Mouse (Mus musculus): ENCODE measurements around the gene H6pd. TPM values are rescaled to one million over a fixed set of nuclear protein-coding genes. Genes with fewer than 3 reads are reported as not detected.
A peak's percentile ranks its signal among the peaks of the same experiment; 100 is the strongest.

H6pd gene
- polyA plus RNA-seq, 1 experiment from 2014 or later: 2.4 TPM

DNA sequence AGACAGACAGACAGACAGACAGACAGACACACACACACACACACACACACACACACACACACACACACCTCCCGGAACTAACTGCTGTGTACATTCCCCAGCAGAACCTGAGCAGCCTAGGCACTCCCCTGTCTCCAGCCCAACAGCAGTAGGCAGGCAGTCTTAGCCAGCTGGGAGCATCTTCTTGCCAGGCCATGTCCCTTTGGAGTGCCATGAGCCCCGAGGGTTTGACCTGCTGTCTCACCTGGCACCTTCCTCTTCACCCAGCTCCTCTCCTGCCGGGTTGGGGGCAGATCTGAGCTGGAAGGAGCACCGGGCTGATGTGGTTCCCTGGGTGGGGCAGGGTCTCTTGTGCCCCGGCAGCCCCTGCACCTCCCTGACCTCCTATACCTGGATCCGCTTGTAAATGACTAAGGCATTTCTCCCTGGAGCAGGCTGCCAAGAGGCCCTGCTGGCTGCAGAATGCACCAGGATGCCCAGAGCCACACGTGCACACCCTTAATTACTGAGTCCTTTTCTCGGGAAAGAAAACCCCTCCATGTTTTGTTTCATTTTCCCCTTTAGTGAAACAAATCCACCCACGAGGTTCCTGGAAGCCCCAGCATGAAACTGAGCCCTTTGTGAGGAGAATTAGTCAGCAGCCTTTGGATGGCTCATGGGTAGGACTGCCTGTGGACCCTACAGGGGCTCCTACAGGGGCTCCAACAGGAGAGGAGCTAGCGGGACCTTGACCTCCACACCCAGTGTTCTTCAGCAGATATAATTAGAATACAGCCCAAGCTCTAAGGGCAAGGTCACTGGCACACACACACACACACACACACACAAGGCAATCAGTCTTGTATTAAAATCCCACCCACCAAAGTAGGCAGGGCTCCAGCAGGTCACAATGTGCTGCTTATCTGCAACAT lies 65.7 kb downstream of the H6pd start:
- H3K9ac ChIP-seq: peak overlapping the region; percentile 31; the same call in 1 of the 2 replicates
- 47% methylated on average over 10 of the region's 10 CpGs for whole genome bisulfite sequencing
- H3K4me3 ChIP-seq: no peak overlapping the region
- H3K27ac ChIP-seq: no peak overlapping the region; the same call in 1 of the 2 replicates
- no peaks in the 10 kb centered on the region for H3K9me3 ChIP-seq
- H3K36me3 ChIP-seq: no peaks in the 10 kb centered on the region
- peaks cover 9% of the 10 kb centered on the region; the same call in 1 of the 2 replicates for H3K27me3 ChIP-seq
- H3K4me1 ChIP-seq (replicated peaks): peaks cover 52% of the 10 kb centered on the region
- no peak; the same call in 1 of the 2 replicates for ATAC-seq (ENCODE audit: low FRiP score)
- H3K4me2 ChIP-seq: no peak overlapping the region

DNA sequence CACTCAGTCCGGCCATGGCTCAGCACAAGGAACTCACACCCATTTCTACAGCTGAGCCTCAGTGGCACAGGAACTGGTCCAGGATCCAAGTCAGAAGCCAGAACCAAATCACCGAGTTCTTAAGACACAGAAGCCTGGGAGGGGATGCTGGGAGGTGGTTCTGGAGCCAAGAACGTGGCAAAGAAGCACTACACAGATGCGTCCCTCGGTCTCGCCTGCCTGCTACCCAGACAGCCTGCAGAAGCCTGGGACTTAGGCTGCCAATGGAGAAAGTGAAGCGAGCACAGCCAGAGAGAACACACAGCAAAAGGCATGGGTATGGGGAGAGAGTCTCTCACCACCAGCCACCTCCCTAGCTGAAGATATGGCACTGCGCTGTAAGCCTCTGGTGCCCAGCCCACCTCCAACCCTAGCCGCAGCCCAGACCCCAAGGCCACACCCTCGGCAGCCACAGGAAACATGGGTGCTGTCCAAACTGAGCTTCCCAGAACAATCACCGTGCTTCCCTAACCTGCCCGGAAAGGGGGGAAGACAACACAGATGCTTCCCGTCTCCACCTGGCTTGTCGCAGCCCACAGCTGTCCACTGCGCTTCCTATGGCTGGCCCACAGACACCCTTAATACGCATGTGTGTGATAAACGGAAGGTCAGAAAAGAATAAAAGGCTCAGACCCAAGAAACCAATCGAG lies 67.6 kb downstream of the H6pd start:
- H3K27me3 ChIP-seq: 0 out of 2 replicates have a peak, but pooled peaks cover 5% of the 10 kb centered on the region
- no peaks in the 10 kb centered on the region for H3K36me3 ChIP-seq
- 0 out of 2 replicates have a peak overlapping the region, but pooled peaks have one; percentile 5 for H3K27ac ChIP-seq
- H3K9ac ChIP-seq: no peak overlapping the region
- H3K4me3 ChIP-seq: no peak overlapping the region
- H3K4me1 ChIP-seq (replicated peaks): peaks cover 46% of the 10 kb centered on the region
- no peak for ATAC-seq (ENCODE audit: low FRiP score)
- 82% methylated on average over 18 of the region's 18 CpGs for WGBS
- no peaks in the 10 kb centered on the region for H3K9me3 ChIP-seq
- no peak overlapping the region for H3K4me2 ChIP-seq

DNA sequence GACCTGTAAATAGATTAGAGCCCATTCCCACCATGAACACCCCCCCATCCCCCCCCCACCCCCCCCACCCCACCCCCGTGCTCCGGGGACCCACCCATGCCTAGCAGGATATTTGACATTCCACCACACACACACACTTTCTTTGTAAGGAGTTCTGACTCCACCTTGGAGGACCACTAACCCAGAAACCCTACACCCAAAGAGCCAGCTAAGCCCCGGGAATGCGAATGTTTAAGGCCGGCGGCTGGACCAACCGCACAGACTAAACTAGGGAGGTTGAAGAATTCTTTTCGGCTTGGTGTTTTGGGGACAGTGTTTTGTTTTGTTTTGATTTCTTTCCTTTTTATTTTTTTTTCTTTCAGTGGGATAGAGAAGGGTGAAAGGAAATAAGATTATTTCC lies 70.1 kb downstream of the H6pd start:
- WGBS: 79% methylated on average over 8 of the region's 8 CpGs
- H3K9me3 ChIP-seq: no peaks in the 10 kb centered on the region

DNA sequence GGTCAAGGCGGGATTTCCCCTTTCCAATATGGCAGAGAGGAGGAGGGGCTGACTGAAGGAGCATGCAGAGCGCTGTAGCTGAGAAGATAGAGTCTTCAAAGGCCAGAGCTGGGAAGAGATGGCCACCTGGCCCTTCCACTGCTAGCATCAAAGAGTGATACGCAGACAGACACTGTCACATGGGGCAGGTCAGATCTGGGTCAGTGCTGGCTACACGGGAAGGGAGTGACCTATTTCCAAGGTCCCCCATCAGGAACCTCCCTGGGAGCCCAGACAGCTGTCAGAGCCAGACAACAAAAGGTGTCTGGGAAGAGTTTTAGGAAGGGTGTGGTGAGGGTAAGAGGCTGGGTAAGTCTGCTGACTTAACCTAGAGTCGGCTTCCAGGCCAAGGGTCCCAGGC lies 71.9 kb downstream of the H6pd start:
- no peaks in the 10 kb centered on the region for H3K9me3 ChIP-seq
- H3K27ac ChIP-seq: no peak overlapping the region
- no peak overlapping the region for H3K9ac ChIP-seq
- H3K4me3 ChIP-seq: no peak overlapping the region
- 0 out of 2 replicates have a peak, but pooled peaks cover 5% of the 10 kb centered on the region for H3K27me3 ChIP-seq
- no peak for ATAC-seq (ENCODE audit: low FRiP score)
- peaks cover 5% of the 10 kb centered on the region for H3K4me1 ChIP-seq (replicated peaks)
- 63% methylated on average over 5 of the region's 5 CpGs for WGBS
- H3K4me2 ChIP-seq: no peak overlapping the region
- H3K36me3 ChIP-seq: no peaks in the 10 kb centered on the region

More for the DNA sequence above, 70.1 kb downstream of the H6pd start:
- Histone ChIP-seq H3K9ac (no peak overlapping the region), H3K27ac (no peak overlapping the region), H3K4me3 (no peak overlapping the region), H3K27me3 (0 out of 2 replicates have a peak, but pooled peaks cover 5% of the 10 kb centered on the region), H3K36me3 (no peaks in the 10 kb centered on the region), H3K4me2 (no peak overlapping the region), H3K4me1 (replicated peaks) (peaks cover 21% of the 10 kb centered on the region)
- ATAC-seq (ENCODE audit: low FRiP score): no peak

DNA sequence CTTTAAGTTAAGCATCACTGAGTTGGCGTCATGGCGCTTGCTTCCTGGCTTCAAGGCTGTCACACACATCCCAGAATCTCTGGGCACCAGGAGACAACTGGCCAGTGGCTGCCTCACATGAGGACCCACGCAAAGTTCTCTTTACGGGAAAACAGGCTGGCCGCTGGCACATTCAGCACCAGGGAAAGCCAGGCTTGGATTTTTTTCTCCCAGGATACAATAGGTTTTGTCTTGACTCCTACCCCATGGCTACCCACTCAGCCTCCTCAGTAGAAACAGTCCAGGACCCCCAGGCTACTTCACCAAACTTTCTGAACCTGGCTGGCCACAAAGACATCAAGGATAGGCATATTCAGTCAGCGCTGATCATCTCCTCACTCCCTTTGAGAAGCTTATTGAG lies 73.4 kb downstream of the H6pd start:
- WGBS: 88% methylated on average over 6 of the region's 6 CpGs
- H3K27ac ChIP-seq: no peak overlapping the region
- no peak overlapping the region for H3K4me2 ChIP-seq
- H3K9ac ChIP-seq: no peak overlapping the region
- no peaks in the 10 kb centered on the region for H3K36me3 ChIP-seq
- no peaks in the 10 kb centered on the region for H3K27me3 ChIP-seq
- peaks cover 3% of the 10 kb centered on the region for H3K4me1 ChIP-seq (replicated peaks)
- no peaks in the 10 kb centered on the region for H3K9me3 ChIP-seq
- H3K4me3 ChIP-seq: no peak overlapping the region
- ATAC-seq (ENCODE audit: low FRiP score): no peak

DNA sequence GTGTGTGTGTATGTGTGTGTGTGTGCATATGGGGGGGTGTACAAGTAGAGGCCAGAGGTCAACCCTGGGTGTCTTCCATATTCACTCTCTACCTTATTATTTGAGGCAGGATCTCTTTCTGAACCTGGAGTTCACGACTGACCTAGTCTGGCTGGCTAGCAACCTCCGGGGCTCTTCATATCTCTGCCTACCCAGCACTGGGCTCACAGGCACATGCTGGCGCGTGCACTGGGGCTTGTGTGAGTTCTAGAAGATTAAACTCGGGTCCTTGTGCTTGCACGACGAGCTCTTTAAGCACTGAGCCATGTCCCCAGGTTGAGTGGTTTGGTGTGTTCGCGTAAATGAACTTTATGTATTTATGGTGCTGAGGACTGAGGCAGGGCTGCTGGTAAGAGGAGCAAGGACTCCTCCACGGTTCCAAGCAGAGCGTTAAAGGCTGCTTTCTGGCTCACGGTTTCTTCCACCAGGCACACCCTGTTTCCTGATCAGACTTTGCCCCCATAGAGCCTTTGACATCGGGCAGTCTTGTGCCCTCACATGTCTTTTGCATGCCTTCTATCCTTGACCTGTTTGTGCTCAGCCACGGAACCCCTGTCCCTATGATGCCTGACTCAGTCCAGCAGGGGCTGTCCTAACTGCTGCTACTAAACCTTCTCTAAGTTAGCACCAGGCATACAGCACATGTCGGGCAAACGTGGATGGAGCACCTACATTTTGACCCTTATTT lies 75.1 kb downstream of the H6pd start:
- Histone ChIP-seq H3K4me2 (no peak overlapping the region), H3K9me3 (no peaks in the 10 kb centered on the region), H3K27me3 (no peaks in the 10 kb centered on the region), H3K9ac (no peak overlapping the region), H3K4me1 (replicated peaks) (peaks cover 3% of the 10 kb centered on the region), H3K4me3 (no peak overlapping the region), H3K27ac (no peak overlapping the region), H3K36me3 (no peaks in the 10 kb centered on the region)
- ATAC-seq (ENCODE audit: low FRiP score): no peak
- WGBS: 92% methylated on average over 16 of the region's 16 CpGs

DNA sequence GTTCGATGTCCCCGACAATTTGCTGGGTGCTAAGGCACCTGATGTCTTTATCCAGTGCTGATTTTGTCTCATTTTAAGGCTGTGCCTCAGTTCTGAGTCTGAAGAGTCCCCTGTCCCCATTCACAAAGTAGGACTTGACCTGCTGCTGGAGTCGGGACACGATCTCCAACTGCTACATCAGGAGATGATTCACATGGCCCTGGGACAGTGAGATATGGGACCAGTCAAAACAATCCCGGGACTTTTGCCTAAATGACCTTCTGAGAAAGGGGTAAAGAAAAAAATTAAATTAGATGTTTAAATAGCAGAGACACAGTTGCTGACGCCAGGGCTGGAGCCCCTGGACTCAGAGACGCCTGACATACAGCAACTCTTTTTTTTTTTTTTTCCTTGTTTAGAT lies 75.8 kb downstream of the H6pd start:
- Histone ChIP-seq H3K9me3 (no peaks in the 10 kb centered on the region), H3K36me3 (no peaks in the 10 kb centered on the region), H3K27ac (no peak overlapping the region), H3K27me3 (no peaks in the 10 kb centered on the region), H3K4me1 (replicated peaks) (peaks cover 2% of the 10 kb centered on the region), H3K9ac (no peak overlapping the region), H3K4me3 (no peak overlapping the region), H3K4me2 (no peak overlapping the region)
- no peak for ATAC-seq (ENCODE audit: low FRiP score)
- WGBS: 92% methylated on average over 7 of the region's 7 CpGs

DNA sequence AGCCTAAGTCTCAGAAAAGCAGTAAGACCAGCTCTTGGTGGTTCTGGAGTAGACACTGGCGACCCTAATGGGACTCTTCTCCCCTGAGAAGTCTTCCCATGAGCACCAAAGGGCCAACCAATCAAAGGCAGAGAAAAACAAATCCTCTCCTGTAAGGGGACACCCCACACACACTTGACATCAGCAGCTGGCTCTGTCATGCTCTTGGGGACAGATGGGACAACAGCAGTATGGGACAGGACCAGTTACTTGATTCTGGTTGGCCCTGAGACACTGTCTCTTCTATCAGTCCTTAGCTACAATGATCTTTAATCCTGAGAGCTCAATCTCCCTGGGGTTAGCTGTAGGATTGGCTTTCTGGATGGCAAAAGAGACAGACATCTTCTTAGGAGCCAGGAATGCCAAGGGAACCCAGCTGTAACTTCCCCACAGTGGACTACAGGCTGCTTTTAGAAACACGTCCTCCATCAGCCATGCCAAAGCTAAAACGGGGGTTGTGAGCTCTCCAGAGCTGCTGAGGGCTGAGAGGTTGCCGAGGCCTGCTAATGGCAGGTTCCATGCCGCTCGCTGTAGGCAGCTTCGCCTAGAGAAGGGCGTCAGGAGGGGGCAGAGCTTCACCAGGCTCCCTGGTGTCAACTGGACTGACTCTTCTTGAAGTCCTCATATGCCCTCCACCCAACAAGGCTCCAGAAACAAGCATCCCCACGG lies 76.6 kb downstream of the H6pd start:
- H3K9ac ChIP-seq: no peak overlapping the region
- no peak overlapping the region for H3K4me3 ChIP-seq
- 89% methylated on average over 9 of the region's 9 CpGs for WGBS
- H3K27me3 ChIP-seq: no peaks in the 10 kb centered on the region
- H3K4me2 ChIP-seq: no peak overlapping the region
- no peak for ATAC-seq (ENCODE audit: low FRiP score)
- H3K4me1 ChIP-seq (replicated peaks): no peaks in the 10 kb centered on the region; the same call in 1 of the 2 replicates
- no peaks in the 10 kb centered on the region for H3K9me3 ChIP-seq
- H3K36me3 ChIP-seq: no peaks in the 10 kb centered on the region
- H3K27ac ChIP-seq: no peak overlapping the region

DNA sequence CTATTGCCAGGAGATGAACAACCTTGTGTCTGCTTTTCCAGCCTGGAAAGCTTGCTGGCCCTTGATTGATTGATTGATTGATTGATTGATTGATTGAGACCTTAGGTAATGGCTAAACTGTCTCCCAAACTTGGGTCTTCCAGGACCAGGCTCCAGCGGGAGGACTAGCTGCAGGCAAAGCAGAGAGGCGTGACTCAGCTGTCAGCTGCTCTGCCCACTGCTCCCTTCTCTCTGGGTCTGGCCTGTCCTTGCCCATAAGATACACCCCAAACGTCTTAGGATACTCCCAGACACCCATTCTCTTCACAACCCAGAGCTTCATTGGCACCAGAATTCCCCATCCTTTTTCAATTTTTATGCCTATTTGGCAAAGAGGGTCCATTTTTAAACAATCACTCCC lies 78.1 kb downstream of the H6pd start:
- H3K4me2 ChIP-seq: no peak overlapping the region
- H3K9me3 ChIP-seq: no peaks in the 10 kb centered on the region
- H3K4me1 ChIP-seq (replicated peaks): no peaks in the 10 kb centered on the region
- WGBS: 59% methylated on average over 3 of the region's 3 CpGs
- H3K36me3 ChIP-seq: no peaks in the 10 kb centered on the region
- no peaks in the 10 kb centered on the region for H3K27me3 ChIP-seq
- ATAC-seq (ENCODE audit: low FRiP score): no peak
- H3K27ac ChIP-seq: no peak overlapping the region
- H3K9ac ChIP-seq: no peak overlapping the region
- H3K4me3 ChIP-seq: no peak overlapping the region
